Mouse (Mus musculus): Measurements from ENCODE around the gene Cd151.

GRCm38 (mm10) chr7:141510196-141510595 lies 43.0 kb downstream of the Cd151 start:
- no peak for TF ChIP-seq POLR2A (IDR thresholded peaks at IDR 0.05; ENCODE audit: low read depth, low read length)
- TF ChIP-seq CTCF (IDR thresholded peaks at IDR 0.05; ENCODE audit: extremely low read depth, insufficient read depth, insufficient read length, insufficient replicate concordance) = no peak

Measured in spleen, adult 2 months (tissue).